Mouse (Mus musculus): Measurements from ENCODE around the gene Tyms. TPM values are rescaled to one million over a fixed set of nuclear protein-coding genes. Genes with fewer than 3 reads are reported as not detected.

Tyms gene
- polyA plus RNA-seq (2014; fragmentation: Nextera tagmentation; extraction: Ambion mirVana) = 45.1 and 46.9 TPM in 2 replicates

DNA sequence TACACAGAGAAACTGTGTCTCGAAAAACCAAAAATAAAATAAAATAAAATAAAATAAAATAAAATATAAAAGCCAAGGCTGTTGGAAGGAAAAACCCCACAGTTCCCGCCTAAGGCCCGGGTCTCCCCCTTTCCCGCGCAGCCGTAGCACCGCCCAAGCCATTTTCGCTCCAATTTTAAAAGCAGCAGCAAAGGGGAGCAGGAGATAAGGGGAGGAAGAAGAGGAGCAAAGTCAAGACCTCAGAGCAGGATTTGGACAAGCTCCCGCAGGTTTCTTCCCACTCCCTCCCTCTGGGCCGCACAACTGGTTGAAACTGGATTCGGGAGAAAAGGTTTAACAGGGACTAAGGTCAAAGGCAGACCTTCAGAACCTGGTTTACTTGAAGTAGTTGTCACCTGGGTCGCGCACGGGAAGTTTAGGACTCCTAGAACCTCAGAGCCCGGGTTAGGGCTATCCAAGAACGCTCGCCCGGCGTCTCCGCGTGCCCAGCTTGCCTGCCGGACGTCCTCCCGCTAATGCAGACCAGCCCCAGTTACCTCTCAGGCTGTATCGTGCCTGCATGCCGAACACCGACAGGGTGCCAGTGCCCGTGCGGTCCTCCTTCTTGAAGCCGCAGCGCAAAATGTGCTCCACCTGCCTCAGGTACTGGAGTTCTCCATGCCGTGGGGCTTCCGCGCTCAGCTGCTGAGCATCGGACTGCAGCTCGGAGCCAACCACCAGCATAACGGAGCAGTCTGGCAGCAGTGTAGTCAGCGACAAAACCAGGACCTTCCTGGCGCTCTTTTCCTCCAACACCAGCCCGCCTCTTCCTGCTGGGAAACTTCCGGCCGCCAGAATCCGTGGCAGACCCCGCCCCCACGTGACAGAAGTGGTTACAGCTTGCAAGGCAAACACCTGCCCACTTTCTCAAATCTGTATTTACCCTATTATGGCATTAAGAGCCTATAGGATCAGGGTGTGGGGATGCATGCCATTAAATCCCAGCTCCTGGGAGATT is at the start of gene Tyms:
TSS of gene Tyms (minus strand) at position 793 of the 997 bp plus-strand sequence.
- 2% methylated on average over 45 of the region's 45 CpGs for WGBS
- H3K27ac ChIP-seq = peak within 1 kb of the TSS; percentile 75

DNA sequence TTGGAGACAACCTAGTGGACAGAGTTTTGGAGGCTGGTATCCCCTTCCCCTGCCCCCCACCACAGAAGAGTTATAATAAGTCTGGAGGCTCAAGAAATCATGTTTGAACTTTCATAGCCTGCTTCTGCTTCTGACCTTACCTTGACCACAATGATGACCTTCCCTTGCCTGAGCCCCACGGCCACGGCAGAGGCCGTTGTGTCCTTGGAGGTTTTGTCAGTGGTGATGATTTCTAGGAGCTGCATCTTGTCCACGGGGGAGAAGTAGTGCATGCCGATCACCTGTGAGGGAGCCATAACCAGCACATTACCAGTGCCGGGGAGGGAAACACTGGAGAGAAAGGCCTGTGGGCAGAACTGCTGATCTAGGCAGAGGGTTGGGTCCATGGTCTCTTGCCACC is 49.1 kb upstream of the Tyms start:
- H3K4me2 ChIP-seq (replicated peaks) = no peak overlapping the region
- H3K4me3 ChIP-seq (replicated peaks; ENCODE audit: low read length) = no peak overlapping the region
- H3K27me3 ChIP-seq (ENCODE audit: control insufficient read depth, insufficient read depth, low read length) = no peaks in the 10 kb centered on the region
- DNase-seq (ENCODE audit: low spot score) (no peak), ATAC-seq (ENCODE audit: low FRiP score) (no peak)
- no peak overlapping the region for H3K9ac ChIP-seq
- no peaks in the 10 kb centered on the region for H3K9me3 ChIP-seq (ENCODE audit: control insufficient read depth, low read length)
- H3K36me3 ChIP-seq (replicated peaks; ENCODE audit: control insufficient read depth, insufficient read depth) = peaks cover 99% of the 10 kb centered on the region
- H3K4me1 ChIP-seq (replicated peaks; ENCODE audit: control insufficient read depth, insufficient read depth, low read length) = no peaks in the 10 kb centered on the region
- H3K27ac ChIP-seq = no peak overlapping the region
- WGBS = 92% methylated on average over 6 of the region's 6 CpGs

More for the DNA sequence above, at the start of gene Tyms:
- H3K4me2 ChIP-seq (replicated peaks) = peak within 1 kb of the TSS; percentile 93
- peak within 1 kb of the TSS; percentile 73 for H3K9ac ChIP-seq
- peaks cover 28% of the 10 kb centered on the region for H3K36me3 ChIP-seq (replicated peaks; ENCODE audit: control insufficient read depth, insufficient read depth)
- peaks cover 6% of the 10 kb centered on the region; the same call in 1 of the 2 replicates for H3K4me1 ChIP-seq (replicated peaks; ENCODE audit: control insufficient read depth, insufficient read depth, low read length)
- DNase-seq (ENCODE audit: low spot score) (peak; percentile 81), ATAC-seq (ENCODE audit: low FRiP score) (peak; percentile 92)
- no peaks in the 10 kb centered on the region for H3K27me3 ChIP-seq (ENCODE audit: control insufficient read depth, insufficient read depth, low read length)
- peak within 1 kb of the TSS; percentile 60 for H3K4me3 ChIP-seq (replicated peaks; ENCODE audit: low read length)
- H3K9me3 ChIP-seq (ENCODE audit: control insufficient read depth, low read length) = no peaks in the 10 kb centered on the region

DNA sequence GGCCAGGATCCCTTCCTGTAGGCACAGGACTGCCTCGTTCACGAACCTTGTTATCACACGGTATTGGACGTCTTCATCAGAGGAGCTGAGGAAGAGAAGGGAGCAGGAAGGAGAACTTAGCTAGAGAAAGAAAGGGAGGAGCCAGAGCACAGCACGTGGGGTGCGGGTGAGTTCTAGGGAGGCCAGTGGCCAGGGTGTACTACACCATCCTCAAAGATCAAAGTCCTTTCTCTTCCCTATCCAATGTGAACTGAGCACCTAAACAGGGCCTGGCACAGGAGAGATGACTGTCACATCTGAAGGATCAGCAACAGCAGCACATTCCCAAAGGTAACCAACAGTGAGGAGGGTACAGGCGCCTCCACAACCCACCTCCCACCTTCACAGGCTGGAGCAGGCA is 46.7 kb upstream of the Tyms start:
- no peak overlapping the region for H3K4me2 ChIP-seq (replicated peaks)
- no peak for ATAC-seq (ENCODE audit: low FRiP score)
- 91% methylated on average over 7 of the region's 7 CpGs for WGBS
- no peak for DNase-seq (ENCODE audit: low spot score)
- H3K27ac ChIP-seq = no peak overlapping the region
- H3K9me3 ChIP-seq (ENCODE audit: control insufficient read depth, low read length) = no peaks in the 10 kb centered on the region
- H3K4me1 ChIP-seq (replicated peaks; ENCODE audit: control insufficient read depth, insufficient read depth, low read length) = no peaks in the 10 kb centered on the region
- no peak overlapping the region for H3K4me3 ChIP-seq (replicated peaks; ENCODE audit: low read length)
- no peak overlapping the region for H3K9ac ChIP-seq
- no peaks in the 10 kb centered on the region for H3K27me3 ChIP-seq (ENCODE audit: control insufficient read depth, insufficient read depth, low read length)
- peaks cover 98% of the 10 kb centered on the region for H3K36me3 ChIP-seq (replicated peaks; ENCODE audit: control insufficient read depth, insufficient read depth)

- Histone ChIP-seq H3K9ac (no peak overlapping the region), H3K27ac (no peak overlapping the region), H3K36me3 (replicated peaks; ENCODE audit: control insufficient read depth, insufficient read depth) (peaks cover 88% of the 10 kb centered on the region), H3K27me3 (ENCODE audit: control insufficient read depth, insufficient read depth, low read length) (no peaks in the 10 kb centered on the region), H3K4me2 (replicated peaks) (no peak overlapping the region), H3K4me1 (replicated peaks; ENCODE audit: control insufficient read depth, insufficient read depth, low read length) (no peaks in the 10 kb centered on the region), H3K9me3 (ENCODE audit: control insufficient read depth, low read length) (no peaks in the 10 kb centered on the region), H3K4me3 (replicated peaks; ENCODE audit: low read length) (no peak overlapping the region)
- 78% methylated on average over 6 of the region's 6 CpGs for WGBS
- no peak for DNase-seq (ENCODE audit: low spot score)
- ATAC-seq (ENCODE audit: low FRiP score) = no peak
These were observed 45.7 kb upstream of the Tyms start for GRCm38 (mm10) chr5:30119163-30119562.

- ATAC-seq (ENCODE audit: low FRiP score) (no peak), DNase-seq (ENCODE audit: low spot score) (no peak)
- peaks cover 3% of the 10 kb centered on the region; the same call in 1 of the 2 replicates for H3K27me3 ChIP-seq (ENCODE audit: control insufficient read depth, insufficient read depth, low read length)
- no peak overlapping the region for H3K4me3 ChIP-seq (replicated peaks; ENCODE audit: low read length)
- H3K9me3 ChIP-seq (ENCODE audit: control insufficient read depth, low read length) = no peaks in the 10 kb centered on the region
- H3K36me3 ChIP-seq (replicated peaks; ENCODE audit: control insufficient read depth, insufficient read depth) = peaks cover 77% of the 10 kb centered on the region
- no peak overlapping the region for H3K4me2 ChIP-seq (replicated peaks)
- H3K9ac ChIP-seq = no peak overlapping the region
- 0 out of 2 replicates have a peak, but pooled peaks cover 3% of the 10 kb centered on the region for H3K4me1 ChIP-seq (replicated peaks; ENCODE audit: control insufficient read depth, insufficient read depth, low read length)
- WGBS = 89% methylated on average over 1 of the region's 1 CpGs
- H3K27ac ChIP-seq = no peak overlapping the region
These were observed 44.6 kb upstream of the Tyms start for GRCm38 (mm10) chr5:30118018-30118417.

- H3K4me2 ChIP-seq (replicated peaks) = no peak overlapping the region
- no peak for DNase-seq (ENCODE audit: low spot score)
- no peak overlapping the region for H3K27ac ChIP-seq
- peaks cover 14% of the 10 kb centered on the region for H3K4me1 ChIP-seq (replicated peaks; ENCODE audit: control insufficient read depth, insufficient read depth, low read length)
- 37% methylated on average over 10 of the region's 10 CpGs for WGBS
- H3K27me3 ChIP-seq (ENCODE audit: control insufficient read depth, insufficient read depth, low read length) = peaks cover 10% of the 10 kb centered on the region; the same call in 1 of the 2 replicates
- ATAC-seq (ENCODE audit: low FRiP score) = no peak
- H3K4me3 ChIP-seq (replicated peaks; ENCODE audit: low read length) = no peak overlapping the region
- no peaks in the 10 kb centered on the region for H3K9me3 ChIP-seq (ENCODE audit: control insufficient read depth, low read length)
- no peak overlapping the region for H3K9ac ChIP-seq
- peaks cover 54% of the 10 kb centered on the region for H3K36me3 ChIP-seq (replicated peaks; ENCODE audit: control insufficient read depth, insufficient read depth)
These were observed 42.3 kb upstream of the Tyms start for GRCm38 (mm10) chr5:30115718-30116117.

DNA sequence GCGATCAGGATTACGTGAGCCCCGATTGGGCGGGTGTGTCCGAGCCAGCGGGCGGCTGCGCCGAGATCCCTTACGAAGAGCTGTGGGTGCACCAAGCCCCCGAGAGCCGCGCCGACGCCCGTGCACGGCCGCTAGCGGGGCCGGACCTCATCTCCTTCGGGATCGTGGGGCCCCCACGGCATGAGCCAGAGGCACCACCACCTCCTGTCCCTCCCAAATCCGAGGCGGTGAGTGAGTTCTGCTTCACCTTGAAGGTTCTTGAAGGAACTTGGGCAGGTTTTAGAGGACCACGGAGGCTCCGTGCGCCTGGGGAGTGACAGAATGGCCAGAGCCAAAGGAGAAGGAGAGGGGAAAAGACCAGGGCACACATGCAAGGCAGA is 41.3 kb upstream of the Tyms start:
- WGBS = 5% methylated on average over 28 of the region's 28 CpGs
- H3K4me2 ChIP-seq (replicated peaks) = peak overlapping the region; percentile 72
- H3K27ac ChIP-seq = no peak overlapping the region

DNA sequence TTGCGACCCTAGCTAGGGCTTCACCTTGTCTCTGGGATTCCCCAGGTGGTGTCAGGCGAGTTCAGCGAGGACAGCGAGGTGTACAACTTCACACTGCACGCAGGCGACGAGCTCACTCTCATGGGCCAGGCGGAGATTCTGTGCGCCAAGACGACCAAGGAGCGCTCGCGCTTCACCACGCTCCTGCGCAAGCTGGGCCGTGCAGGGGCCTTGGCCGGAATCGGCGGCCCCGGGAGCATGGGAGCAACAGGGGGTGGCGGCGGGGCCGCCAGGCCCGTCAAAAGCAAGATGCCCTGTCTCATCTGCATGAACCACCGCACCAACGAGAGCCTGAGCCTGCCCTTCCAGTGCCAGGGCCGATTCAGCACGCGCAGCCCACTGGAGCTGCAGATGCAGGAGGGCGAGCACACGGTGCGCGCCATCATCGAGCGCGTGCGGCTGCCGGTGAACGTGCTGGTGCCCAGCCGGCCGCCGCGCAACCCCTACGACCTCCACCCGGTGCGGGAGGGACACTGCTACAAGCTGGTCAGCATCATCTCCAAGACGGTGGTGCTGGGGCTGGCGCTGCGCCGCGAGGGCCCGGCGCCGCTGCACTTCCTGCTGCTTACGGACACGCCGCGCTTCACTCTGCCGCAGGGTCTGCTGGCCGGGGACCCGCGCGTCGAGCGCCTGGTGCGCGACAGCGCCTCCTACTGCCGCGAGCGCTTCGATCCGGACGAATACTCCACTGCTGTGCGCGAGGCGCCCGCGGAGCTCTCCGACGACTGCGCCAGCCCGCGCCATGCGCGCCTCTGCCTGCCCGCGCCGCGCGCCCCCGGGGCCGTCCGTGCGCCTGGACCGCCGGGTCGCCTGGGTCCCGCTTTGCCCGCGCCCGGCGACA is 40.7 kb upstream of the Tyms start:
- Histone ChIP-seq H3K4me1 (replicated peaks; ENCODE audit: control insufficient read depth, insufficient read depth, low read length) (peaks cover 22% of the 10 kb centered on the region), H3K4me2 (replicated peaks) (peak overlapping the region; percentile 72), H3K9me3 (ENCODE audit: control insufficient read depth, low read length) (no peaks in the 10 kb centered on the region), H3K9ac (peak overlapping the region; percentile 60), H3K4me3 (replicated peaks; ENCODE audit: low read length) (peak overlapping the region; percentile 48), H3K27ac (no peak overlapping the region), H3K36me3 (replicated peaks; ENCODE audit: control insufficient read depth, insufficient read depth) (peaks cover 38% of the 10 kb centered on the region), H3K27me3 (ENCODE audit: control insufficient read depth, insufficient read depth, low read length) (peaks cover 10% of the 10 kb centered on the region; the same call in 1 of the 2 replicates)
- ATAC-seq (ENCODE audit: low FRiP score) (peak; percentile 84), DNase-seq (ENCODE audit: low spot score) (peak; percentile 88)
- WGBS = 2% methylated on average over 97 of the region's 103 CpGs

More for the DNA sequence above, 41.3 kb upstream of the Tyms start:
- Histone ChIP-seq H3K4me3 (replicated peaks; ENCODE audit: low read length) (peak overlapping the region; percentile 48), H3K4me1 (replicated peaks; ENCODE audit: control insufficient read depth, insufficient read depth, low read length) (peaks cover 22% of the 10 kb centered on the region), H3K36me3 (replicated peaks; ENCODE audit: control insufficient read depth, insufficient read depth) (peaks cover 44% of the 10 kb centered on the region), H3K9ac (peak overlapping the region; percentile 60), H3K27me3 (ENCODE audit: control insufficient read depth, insufficient read depth, low read length) (peaks cover 10% of the 10 kb centered on the region; the same call in 1 of the 2 replicates), H3K9me3 (ENCODE audit: control insufficient read depth, low read length) (no peaks in the 10 kb centered on the region)
- ATAC-seq (ENCODE audit: low FRiP score) = no peak
- DNase-seq (ENCODE audit: low spot score) = no peak
